Mouse (Mus musculus) heart, adult 2 months (tissue): ENCODE measurements around the gene Scnn1a.

Source experiments
- CTCF ChIP-seq: fragments of 200-600 bp; IDR thresholded peaks from 2 replicates; pipeline ENCODE4 v1.8.1; 2022; ENCODE audit warnings: antibody characterized with exemption, mild to moderate bottlenecking, moderate library complexity
- POLR2A ChIP-seq: fragments of 200-500 bp; IDR thresholded peaks from 2 replicates; pipeline ENCODE4 v1.6.1; 2011; ENCODE audit warnings: mild to moderate bottlenecking, low read depth, low read length, control low read depth; ENCODE audit not compliant: insufficient read depth

DNA sequence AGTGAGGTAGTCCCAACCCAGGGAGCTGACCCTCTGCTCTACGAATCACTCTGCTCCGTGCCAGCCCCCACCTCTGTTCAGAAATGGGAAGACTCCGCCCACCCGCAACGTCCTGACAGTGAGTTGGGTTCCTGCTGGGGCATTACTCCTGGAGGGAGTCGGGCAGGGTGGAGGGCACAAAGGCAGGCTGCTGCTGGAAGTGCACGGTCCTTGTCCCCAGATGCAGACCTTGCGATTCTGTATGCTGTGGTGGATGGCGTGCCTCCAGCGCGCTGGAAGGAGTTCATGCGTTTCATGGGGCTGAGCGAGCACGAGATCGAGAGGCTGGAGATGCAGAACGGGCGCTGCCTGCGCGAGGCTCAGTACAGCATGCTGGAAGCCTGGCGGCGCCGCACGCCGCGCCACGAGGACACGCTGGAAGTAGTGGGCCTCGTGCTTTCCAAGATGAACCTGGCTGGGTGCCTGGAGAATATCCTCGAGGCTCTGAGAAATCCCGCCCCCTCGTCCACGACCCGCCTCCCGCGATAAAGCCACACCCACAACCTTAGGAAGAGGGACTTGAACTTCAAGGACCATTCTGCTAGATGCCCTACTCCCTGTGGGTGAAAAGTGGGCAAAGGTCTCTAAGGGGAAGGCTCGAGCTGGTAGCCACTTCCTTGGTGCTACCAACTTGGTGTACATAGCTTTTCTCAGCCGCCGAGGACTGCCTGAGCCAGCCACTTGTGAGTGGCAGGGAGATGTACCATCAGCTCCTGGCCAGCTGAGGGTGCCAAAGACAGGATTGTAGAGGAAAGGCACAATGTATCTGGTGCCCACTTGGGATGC is 41.2 kb downstream of the Scnn1a start:
- TF ChIP-seq CTCF (peak; percentile 44), POLR2A (no peak)
